Mouse (Mus musculus) CD4-positive helper T cell, adult 2 months (primary cell): ENCODE measurements at regions not wholly inside any gene's neighbourhood (a gene's known extent, or its start where the extent isn't known, plus 50 kb on each side); places are given as distances from the start of the nearest gene placed in this dataset.

Source experiments
- DNase-seq: peaks from one replicate; pipeline ENCODE4 v3.0.0-alpha.2; 2012; ENCODE audit warnings: low read depth, missing footprints, low spot score

DNA sequence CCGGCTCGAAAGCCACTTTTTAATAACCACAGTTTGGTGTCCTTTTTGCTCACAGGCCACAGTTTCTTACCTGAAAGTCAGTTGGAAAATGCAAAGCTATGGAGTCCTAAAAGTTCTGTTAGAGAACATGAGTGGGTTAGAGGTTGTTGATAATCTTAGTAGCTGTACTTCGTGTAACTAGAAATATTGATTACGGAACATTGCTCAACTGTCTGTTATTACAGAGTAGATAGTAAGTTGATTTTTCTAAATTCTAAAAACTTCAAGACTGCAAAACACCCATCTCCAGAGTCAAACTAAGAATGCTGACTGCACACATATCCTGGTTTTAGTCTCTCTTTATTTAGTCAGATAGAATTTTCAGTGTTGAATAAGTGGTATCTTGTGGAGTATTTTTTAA is 111.0 kb downstream of the Slc38a4 start:
- DNase-seq, result no peak

DNA sequence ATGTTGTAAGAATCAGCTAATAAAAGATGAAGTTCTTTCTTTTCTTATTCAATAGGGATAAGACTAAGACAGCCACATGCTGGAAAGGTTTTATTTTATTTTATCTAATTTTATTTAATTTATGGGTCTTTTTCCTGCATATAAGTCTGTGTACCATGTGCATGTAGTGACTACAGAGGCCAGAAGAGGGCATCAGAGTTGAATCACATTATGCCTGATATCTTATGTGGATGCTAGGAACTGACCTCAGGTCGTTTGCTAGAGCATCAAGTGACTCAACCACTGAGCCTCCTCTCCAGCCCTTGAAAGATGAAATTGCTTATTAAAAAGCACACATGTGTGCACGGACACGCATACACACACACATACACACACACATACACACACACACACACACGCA is 113.1 kb downstream of the Slc38a4 start:
- DNase-seq, result no peak

DNA sequence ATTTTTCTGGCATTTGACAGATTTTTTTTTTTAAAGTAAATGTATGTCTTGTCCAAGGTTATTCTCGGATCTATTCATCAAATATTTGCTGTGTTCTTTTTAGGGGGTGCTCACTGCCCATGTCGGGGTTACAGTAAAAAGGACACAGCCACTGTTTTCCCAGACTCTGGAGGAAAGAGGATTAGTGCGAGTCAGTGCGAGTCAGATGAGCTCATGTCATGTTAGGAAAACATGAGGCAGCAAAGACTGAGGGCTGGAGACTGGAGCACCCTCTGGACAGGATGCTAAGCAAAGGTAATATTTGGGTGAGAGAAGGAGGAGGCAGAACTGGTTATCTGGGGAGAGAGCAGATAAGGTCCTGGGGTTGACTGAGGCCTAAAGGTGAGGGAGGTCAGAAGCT is 117.3 kb downstream of the Slc38a4 start:
- DNase-seq, result no peak

DNA sequence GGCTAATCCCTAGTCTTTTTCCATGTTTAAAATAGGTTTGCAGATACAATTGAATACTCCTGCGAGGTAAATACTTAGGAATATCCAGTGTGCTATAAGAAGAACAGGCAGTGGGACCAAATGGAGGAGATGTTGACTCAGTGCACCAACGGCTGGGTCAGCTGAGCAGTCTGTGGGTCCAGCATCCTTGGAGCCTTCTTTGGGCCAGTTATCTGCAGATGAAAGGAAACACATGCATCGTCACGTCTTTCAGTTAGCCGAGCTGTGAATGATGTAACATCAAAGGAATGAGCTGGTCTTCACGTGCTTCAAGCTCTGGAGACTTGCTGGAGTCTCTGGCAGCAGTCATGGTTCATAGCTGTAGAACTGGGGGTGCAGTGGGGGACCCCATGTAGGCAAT is 118.1 kb downstream of the Slc38a4 start:
- no peak for DNase-seq

DNA sequence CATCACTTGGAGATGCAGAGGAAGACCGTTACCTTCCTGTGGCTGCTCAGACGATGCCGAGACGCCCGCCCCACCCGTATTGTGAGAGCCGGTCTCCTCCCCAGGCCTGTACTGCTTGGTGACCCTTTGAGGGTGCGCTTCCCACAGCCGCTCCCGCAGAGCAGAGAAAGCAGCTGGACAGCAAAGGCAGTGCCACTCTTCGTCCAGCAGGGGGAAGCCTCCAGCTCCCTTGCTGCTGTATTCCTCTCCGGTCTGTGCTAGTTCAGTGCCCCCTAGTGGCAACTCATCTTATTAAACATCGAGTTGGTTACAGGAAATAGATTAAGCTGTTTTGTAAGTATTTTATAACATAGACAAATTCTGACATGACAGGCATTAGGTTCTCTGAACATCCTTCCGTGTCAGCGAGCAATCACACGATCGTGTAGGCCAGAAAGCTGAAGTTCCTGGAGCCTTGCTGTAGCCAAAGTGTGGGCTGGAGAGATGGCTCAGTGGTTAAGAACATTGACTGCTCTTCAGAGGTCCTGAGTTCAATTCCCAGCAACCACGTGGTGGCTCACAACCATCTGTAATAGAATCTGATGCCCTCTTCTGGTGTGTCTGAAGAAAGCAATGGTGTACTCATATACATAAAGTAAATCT is 118.9 kb downstream of the Slc38a4 start:
- DNase-seq, result peak; percentile 90

DNA sequence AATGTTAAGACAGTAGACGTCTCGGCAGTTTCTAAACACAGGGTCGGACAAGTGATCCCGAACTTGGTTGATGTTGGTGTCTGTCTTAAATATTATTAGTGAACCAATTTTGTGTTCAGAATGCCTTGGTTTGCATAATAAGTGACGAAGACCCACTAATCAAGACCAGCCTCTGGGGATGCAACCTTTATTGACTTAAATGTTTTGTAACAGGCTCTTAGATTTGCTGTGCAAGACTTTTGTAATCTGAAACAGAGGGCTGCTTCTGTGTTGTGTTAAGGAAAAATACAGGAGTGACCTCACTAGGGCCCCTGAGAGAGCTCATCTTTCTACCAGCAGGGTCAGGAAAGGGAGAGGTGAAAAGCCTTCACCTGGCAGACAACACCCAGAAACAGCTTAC is 119.5 kb downstream of the Slc38a4 start:
- no peak for DNase-seq

DNA sequence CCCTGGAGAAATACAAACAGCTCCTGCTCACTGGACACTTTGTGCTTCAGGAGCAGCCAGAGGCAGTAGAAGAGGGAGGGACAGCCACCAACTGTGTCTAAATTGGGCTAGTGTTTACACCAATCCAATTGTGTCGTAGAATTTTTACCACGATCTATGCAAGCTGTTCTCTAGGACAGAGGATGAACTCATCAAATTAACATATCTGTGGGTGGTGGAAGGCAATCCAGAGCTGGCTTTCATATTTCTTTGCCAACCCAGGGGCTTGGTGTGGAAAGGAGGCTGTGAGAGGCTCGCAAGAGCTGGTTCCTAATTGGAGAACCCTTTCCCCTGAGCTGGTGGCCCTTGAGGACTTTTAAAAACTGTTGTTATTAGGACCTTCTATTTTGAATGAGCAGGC is 122.3 kb downstream of the Slc38a4 start:
- no peak for DNase-seq

DNA sequence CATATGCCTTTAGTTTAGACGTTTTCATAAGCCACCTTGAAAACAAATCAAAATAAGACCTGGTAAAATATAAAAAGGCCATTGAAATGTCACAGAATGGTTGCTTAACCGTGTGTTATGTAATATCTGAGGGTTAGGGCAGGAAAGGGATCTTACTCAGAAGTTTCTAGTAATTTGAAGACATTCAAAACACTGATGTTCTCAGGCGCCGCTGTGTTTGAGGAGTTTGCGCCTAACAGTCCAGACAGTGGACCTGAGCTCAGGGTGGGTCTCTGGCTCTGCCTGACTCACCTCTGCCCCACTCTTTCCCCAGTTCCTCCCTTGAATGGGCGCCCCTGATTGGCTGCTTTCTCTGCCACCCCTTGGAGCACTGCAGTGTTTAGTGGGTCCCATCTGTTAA is 125.2 kb downstream of the Slc38a4 start:
- no peak for DNase-seq

DNA sequence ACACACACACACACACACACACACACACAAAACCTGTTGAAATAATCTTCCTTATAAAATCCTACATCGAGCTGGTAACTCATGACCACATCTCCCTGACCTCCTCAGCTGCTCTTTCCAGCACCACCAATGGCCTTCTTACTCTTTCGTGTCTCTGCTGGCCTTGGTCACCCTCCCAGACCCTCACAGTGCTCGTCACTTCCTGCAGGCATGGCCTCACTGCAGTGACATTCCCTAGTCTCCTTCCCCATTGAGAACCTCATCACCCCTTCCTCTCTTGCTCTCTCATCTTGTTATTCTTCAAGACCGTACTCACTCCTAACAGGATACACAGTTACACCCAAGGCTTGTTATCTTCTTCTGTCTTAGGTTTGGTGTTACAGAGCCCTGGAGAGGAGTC is 126.0 kb downstream of the Slc38a4 start:
- no peak for DNase-seq

DNA sequence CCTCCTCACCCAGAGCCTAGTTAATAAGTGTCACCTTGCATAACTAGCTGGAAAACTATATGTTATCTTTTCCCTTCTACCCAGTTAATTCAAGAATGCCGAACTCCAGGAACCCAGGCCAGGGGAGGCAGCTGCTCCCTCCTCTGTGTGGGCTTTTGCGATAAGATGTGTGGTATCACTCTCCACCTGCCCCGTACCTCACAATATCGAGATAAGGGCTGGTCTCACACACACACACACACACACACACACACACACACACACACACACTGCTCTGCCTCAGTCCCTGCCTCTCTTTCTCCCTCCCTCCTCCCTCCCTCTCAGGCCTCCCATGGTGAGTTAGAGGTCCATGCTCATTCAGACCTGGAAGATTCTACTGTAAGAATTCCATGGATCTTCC is 127.1 kb downstream of the Slc38a4 start:
- DNase-seq, result no peak

DNA sequence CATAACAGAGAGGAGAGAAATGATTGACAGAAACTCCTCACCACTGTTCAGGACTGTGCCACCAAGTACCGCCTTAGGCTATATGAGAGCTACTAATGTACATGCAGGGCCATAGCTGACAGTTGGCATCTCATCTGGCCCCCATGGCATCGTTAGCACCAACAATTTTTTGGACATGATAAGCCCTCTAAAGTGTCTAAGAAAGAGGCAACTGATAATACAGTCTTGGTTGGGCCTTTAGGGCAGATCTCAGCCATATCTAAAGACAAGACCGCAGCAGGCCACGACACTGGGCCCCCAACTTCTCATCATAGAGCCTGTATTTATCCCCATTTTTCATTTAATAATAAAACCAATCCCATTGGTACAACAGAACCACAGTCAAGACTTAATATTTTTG is 128.1 kb downstream of the Slc38a4 start:
- DNase-seq, result no peak

DNA sequence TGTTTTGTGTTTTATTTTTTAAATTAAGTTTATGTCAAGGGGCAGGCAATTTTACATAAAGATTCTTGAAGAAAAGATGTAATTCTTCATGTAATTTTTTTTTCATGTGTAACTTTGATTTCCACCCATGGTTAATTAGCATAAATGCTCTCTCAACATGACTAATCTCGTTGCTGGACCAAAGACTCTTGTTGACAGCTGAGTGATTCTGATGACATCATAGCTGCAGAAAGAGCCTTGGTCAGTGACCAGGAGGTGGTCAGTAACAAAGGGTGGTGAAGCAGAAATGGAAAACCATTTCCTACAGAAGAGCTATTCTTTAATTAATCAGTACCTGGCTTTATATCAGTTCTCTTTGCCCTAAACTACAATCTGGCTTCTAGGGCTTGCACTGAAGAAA is 129.1 kb downstream of the Slc38a4 start:
- DNase-seq, result no peak

DNA sequence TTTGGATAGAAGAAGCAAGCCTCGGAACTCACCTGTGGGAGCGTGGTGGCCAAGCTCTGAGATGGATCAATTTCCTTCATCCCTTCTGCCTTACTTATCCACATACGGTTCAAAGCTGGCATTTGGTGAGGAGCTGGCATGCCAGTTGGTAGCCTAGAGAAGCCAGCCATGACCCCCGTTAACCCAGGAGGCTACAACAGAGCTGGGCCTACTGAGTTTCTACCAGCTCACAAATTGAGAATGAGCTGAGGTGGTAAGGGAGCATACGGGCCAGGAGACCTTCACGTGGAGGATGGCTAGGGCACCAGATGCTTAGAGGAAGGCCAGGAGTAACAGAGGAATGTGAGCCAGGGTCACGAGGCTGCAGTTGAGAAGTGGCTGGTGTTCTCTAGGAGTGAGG is 139.2 kb downstream of the Slc38a4 start:
- DNase-seq, result no peak

DNA sequence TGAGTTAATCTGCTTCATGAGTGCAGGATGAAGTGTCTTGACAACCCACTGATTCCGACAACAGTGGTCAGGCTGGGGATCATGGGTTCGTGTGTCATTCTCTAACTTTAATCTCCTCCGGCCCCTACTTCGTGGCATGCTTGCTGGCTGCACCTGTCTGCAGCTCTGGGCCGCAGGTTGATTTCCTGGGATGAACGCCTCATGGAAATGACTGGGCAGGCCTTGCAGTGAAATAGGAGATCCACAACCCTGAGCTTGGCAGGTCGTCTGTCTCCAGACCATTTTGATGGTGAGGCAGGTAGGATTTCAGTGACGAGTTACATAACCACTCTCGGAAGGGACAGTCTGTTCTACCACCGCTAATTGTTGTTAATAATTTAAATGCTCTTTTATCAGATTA is 140.2 kb downstream of the Slc38a4 start:
- no peak for DNase-seq

DNA sequence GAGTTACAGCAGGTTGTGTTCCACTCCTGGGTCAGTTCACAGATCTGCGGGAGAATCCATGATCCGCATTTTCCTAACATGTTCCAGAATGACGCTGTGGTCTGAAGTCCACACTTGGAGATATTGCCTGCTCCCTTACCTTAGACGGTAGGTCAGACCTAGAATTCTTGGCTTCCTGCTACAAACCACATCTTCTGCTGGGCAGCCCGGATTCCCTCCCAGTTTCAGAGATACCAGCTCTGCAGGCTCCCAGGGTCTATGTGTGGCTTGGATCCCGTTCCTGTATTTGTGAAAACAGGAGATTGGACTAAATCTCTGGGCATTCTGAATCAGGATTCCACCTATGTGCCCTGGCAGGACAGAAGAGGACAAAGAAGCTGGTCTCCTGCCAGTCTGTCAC is 140.8 kb downstream of the Slc38a4 start:
- DNase-seq, result no peak

DNA sequence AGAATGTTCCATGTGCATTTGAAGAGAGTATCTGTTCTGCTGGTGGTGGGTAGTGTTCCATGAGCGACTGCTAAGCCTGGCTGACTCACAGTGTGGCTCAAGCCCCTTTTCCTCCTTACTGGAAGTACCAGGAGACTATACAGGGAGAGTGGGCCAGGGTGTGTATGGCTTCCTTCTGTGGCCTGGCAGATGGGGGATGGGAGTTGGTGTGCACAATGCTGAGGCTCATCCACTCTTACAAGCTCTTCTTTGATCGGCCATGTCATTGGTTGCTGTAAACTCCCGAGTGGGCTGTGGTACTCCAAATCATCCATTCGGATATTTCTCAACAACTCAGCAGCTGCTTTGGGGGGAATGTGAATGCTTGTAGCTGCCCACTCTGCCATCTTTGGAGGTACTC is 150.2 kb downstream of the Slc38a4 start:
- no peak for DNase-seq

DNA sequence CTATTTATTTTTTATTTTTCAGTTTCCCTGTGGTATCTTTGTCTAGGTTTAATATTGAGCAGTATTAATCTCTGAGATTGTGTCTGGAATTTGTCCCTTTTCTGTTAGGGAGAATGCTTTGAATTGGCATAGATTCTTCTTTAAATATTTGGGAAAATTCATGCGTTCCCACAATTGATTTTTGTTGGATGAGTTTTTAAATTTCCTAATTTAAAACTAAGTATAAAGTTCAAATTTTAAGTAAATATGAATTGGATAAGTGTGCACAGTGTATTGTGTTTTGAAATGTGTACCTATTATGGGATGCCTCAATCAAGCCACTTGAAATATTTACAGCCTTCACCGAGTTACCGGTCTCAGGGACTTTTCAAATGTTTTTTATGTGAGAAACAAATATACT is 152.3 kb downstream of the Slc38a4 start:
- no peak for DNase-seq

DNA sequence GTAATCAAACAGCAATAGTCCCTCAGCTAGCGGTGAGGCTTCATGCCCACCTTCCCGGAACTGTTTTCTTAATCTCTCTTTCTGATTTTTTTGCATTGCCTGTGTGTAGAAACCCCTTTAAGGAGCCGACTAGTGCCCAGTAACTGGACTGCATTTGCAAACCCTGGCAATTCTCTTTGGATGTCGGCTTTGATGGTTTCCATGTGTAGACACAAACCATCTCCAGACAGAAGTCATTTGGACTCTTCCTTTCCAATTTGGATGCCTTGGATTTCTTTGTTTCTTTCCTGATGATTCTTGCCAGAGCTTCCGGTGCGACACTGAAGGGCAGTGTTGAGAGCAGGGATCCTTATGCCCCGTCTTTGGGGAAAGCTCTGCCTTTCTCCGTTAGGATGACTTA is 153.0 kb downstream of the Slc38a4 start:
- DNase-seq, result no peak

DNA sequence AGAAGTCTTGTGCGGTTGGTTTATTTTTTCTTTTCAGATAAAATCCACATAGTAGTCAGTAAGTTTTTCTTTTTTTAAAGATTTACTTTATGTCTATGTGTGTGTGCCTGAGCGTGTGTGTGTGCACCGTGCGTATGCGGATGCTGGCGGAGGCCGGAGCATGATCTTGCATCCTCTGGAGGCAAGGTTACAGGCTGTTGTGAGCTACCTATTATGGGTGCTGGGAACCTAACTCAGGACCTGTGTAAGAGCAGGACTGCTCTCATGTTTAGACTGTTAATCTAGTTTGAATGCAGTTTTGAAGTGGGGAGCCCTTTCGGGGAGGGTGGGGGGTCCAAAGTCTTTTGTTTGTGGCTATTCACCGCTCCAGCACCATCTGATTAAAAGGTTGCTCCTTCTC is 154.1 kb downstream of the Slc38a4 start:
- DNase-seq, result no peak

DNA sequence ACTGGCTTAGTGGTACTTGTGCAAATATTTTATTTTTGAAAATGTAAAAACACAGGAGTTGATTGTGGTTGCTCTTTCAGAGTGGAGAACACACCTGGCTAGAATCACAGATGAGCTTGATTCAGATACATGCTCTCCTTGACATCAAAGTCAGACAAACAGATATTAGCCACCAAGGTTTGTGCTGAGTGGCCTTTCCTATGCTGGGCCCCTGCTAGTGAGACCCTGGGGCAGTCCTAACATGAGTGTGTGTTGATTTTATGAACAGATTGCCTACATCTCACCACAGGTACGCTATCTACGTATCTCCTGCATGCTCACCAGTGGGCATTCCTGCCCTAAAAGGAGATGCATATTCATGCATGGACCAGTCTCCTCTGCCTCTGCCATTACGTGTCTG is 157.5 kb downstream of the Slc38a4 start:
- no peak for DNase-seq

DNA sequence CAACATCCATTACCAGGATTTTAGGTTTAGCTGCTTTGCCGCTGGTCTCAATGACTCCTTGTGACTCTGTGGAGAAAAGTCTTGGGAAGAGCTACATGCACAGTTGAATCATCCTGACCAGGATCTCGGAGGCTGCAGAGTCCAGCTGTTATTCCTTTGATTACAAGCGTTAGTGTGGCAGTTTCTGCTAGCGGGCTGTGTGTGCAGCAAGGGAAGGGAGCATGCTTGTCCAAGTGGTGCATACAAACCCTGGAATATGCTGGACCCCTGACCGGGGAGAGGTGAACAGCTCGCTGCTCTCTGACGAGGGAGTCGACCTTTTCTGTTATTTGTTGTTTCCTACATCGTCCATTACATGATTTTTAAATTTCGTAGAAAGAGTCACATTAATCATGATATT is 170.9 kb downstream of the Slc38a4 start:
- DNase-seq, result no peak

DNA sequence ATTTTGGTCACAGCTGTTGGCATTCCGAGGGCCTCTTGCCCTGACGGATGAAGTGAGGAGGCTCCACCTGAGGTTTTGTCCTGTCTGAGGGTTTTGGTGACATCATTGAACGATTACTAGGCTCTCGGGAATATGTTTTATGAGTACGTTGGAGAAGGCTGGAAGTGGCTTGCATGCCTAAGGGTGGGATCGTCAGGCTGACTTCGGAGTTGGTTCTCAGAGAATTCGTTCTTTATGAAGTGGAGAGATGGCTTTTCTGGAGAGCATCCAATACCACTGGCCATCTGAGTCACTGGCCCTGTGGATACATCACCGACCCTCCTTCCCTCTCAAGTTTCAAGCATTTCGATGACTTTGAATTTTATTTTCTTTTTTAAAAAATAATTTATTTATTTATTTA is 172.0 kb downstream of the Slc38a4 start:
- DNase-seq, result no peak

DNA sequence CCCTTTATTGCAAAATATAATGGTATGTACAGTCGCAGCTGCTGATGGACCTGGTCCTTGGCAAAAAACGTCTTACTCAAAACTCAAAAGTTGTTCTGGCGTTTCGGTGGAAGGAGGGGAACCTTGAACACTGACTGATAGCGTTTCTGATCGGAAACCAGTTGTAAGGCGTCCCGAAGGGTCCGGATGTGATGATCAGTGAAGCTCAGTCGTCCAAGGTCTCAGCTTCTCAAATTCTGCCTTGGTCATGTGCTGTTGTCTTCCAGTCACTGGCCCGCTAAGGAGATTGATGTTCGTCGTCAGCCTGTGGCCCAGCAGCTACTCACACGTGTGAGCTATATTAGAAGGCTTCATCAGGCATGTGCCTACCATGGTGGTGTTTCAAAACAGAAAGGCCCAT is 173.5 kb downstream of the Slc38a4 start:
- DNase-seq, result no peak

DNA sequence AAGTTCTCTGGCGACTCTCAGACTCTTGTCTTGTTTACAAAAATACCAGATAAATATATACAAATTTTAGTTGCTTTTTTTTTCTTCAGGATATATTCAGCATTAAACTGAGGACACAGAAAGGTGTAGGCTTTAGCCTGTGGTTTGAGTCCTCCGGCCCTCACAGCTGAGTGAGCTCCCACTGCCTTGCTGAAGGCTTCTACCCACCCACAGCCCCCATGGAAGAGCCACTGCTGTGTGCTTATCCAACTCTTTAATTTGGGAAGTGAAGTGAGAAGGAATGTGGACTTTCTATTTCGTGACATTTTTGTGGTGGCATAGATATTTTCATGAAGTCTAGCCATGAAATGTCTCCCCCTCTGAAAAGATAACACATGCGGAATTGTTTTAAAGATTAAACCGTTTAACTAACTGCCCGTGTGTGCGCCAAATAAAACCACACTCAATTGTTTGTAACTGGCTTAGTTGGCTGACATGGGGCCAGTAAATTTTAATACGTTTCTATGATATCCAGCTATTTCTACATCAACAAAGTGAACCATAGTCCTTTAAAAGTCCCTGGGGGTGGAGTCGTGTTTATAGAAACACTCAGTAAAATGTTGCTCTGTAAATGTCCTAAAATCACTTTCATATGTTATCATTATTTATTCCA is 174.1 kb downstream of the Slc38a4 start:
- no peak for DNase-seq
